Mouse (Mus musculus): ENCODE measurements around the gene Man1c1.

Man1c1 gene

GRCm38 (mm10) chr4:134673882-134674463 lies 30.1 kb downstream of the Man1c1 start:
- no peak for DNase-seq

GRCm38 (mm10) chr4:134673151-134673550 lies 30.9 kb downstream of the Man1c1 start:
- DNase-seq = no peak

GRCm38 (mm10) chr4:134672326-134672725 lies 31.8 kb downstream of the Man1c1 start:
- no peak for DNase-seq

GRCm38 (mm10) chr4:134671660-134672173 lies 32.4 kb downstream of the Man1c1 start:
- no peak for DNase-seq

GRCm38 (mm10) chr4:134669742-134670354 lies 34.2 kb downstream of the Man1c1 start:
- DNase-seq = no peak

- no peak for DNase-seq
Measured at GRCm38 (mm10) chr4:134668355-134669028, 35.6 kb downstream of the Man1c1 start.

- DNase-seq = no peak
Measured at GRCm38 (mm10) chr4:134666391-134666790, 37.7 kb downstream of the Man1c1 start.

- DNase-seq = no peak
Measured at GRCm38 (mm10) chr4:134663052-134663451, 41.0 kb downstream of the Man1c1 start.

- DNase-seq = no peak
Measured at GRCm38 (mm10) chr4:134660630-134661183, 43.4 kb downstream of the Man1c1 start.

- DNase-seq = no peak
Measured at GRCm38 (mm10) chr4:134659354-134660301, 44.5 kb downstream of the Man1c1 start.

- no peak for DNase-seq
Measured at GRCm38 (mm10) chr4:134657473-134657872, 46.6 kb downstream of the Man1c1 start.

GRCm38 (mm10) chr4:134654391-134654790 lies 49.7 kb downstream of the Man1c1 start:
- peak in 1 of 2 experiments; percentile 21 for DNase-seq

- DNase-seq = peak; percentile 61 to 63
Measured at GRCm38 (mm10) chr4:134652720-134653119, 51.4 kb downstream of the Man1c1 start.

- DNase-seq = peak; percentile 77 to 83
Measured at GRCm38 (mm10) chr4:134652151-134652550, 51.9 kb downstream of the Man1c1 start.

GRCm38 (mm10) chr4:134651358-134651757 lies 52.7 kb downstream of the Man1c1 start:
- DNase-seq = no peak

- no peak for DNase-seq
Measured at GRCm38 (mm10) chr4:134645042-134645948, 58.8 kb downstream of the Man1c1 start.

- no peak for DNase-seq
Measured at GRCm38 (mm10) chr4:134644410-134644809, 59.7 kb downstream of the Man1c1 start.

- no peak for DNase-seq
Measured at GRCm38 (mm10) chr4:134641711-134642516, 62.2 kb downstream of the Man1c1 start.

GRCm38 (mm10) chr4:134639325-134639724 lies 64.8 kb downstream of the Man1c1 start:
- DNase-seq = no peak

GRCm38 (mm10) chr4:134638111-134638550 lies 66.0 kb downstream of the Man1c1 start:
- DNase-seq = no peak

Measured in B cell, adult 2 months (primary cell).